Mouse (Mus musculus) ES-E14 (cell line): ENCODE data around the gene Apoc4. TPM values are rescaled to one million over a fixed set of nuclear protein-coding genes. Genes with fewer than 3 reads are reported as not detected.

Experiments
- DNase-seq: peaks from one replicate; pipeline ENCODE4 v3.0.0-alpha.2; 2013; ENCODE audit warnings: low read depth, low spot score
- H3K27ac ChIP-seq: 2 replicates; pipeline ENCODE4 v1.5.1; 2012; ENCODE audit warnings: low read depth, mild to moderate bottlenecking, low read length, moderate library complexity, mixed read lengths; ENCODE audit not compliant: poor library complexity, insufficient read depth, severe bottlenecking
- H3K36me3 ChIP-seq: 2 replicates; pipeline ENCODE4 v1.6.1; 2012; ENCODE audit warnings: mild to moderate bottlenecking, low read length, moderate library complexity, mixed read lengths; ENCODE audit not compliant: control insufficient read depth, poor library complexity, insufficient read depth, severe bottlenecking
- H3K4me1 ChIP-seq, 2 experiments: fragments of 150-350 bp in 1 of 2; sonication (generic) in 1 of 2; 2 replicates each; pipeline ENCODE4 v1.6.1; 2012; ENCODE audit warnings: low read length in 2 of 2, mild to moderate bottlenecking in 1 of 2, mixed read lengths in 1 of 2; ENCODE audit not compliant: control insufficient read depth in 2 of 2, insufficient read depth in 2 of 2, poor library complexity in 1 of 2
- H3K4me3 ChIP-seq, 2 experiments: fragments of 150-350 bp in 1 of 2; sonication (generic) in 1 of 2; 2 replicates each; pipeline ENCODE4 v1.5.1; 2012; ENCODE audit warnings: low read length in 2 of 2, low read depth in 1 of 2, mild to moderate bottlenecking in 1 of 2, mixed read lengths in 1 of 2; ENCODE audit not compliant: insufficient read depth in 1 of 2, poor library complexity in 1 of 2, severe bottlenecking in 1 of 2
- H3K9ac ChIP-seq: 2 replicates; pipeline ENCODE4 v1.6.1; 2012; ENCODE audit warnings: low read depth, mild to moderate bottlenecking, low read length, mixed read lengths; ENCODE audit not compliant: poor library complexity, insufficient read depth, severe bottlenecking
- H3K9me3 ChIP-seq: fragments of 150-350 bp; sonication (generic); 2 replicates; pipeline ENCODE4 v1.6.1; 2012; ENCODE audit warnings: low read depth, mild to moderate bottlenecking, low read length; ENCODE audit not compliant: control insufficient read depth, insufficient read depth
- CHD2 ChIP-seq: IDR thresholded peaks from 2 replicates; pipeline ENCODE4 v1.6.1; 2014; ENCODE audit warnings: mild to moderate bottlenecking, low read depth, low read length, inconsistent platforms
- HCFC1 ChIP-seq: IDR thresholded peaks from 2 replicates; pipeline ENCODE4 v1.6.1; 2012; ENCODE audit warnings: low read length, inconsistent platforms, borderline replicate concordance; ENCODE audit not compliant: insufficient read depth
- MAFK ChIP-seq: IDR thresholded peaks from 2 replicates; pipeline ENCODE4 v1.6.1; 2014; ENCODE audit warnings: mild to moderate bottlenecking, low read depth, low read length, inconsistent platforms; ENCODE audit not compliant: insufficient read depth
- ZC3H11A ChIP-seq: IDR thresholded peaks from 2 replicates; pipeline ENCODE4 v1.6.1; 2012; ENCODE audit warnings: low read depth, mild to moderate bottlenecking, inconsistent platforms, low read length, borderline replicate concordance
- ZNF384 ChIP-seq: IDR thresholded peaks from 2 replicates; pipeline ENCODE4 v1.6.1; 2012; ENCODE audit warnings: low read depth, low read length, inconsistent platforms
- in situ Hi-C, 2 experiments: fragments of 600-800 bp; cut with MboI; formaldehyde crosslinking; loops; one replicate each; pipeline ENCODE4 v1.15.1; 2025; ENCODE audit warnings: low sequenced_read_pairs in 2 of 2, inconsistent platforms in 1 of 2; ENCODE audit not compliant: unreplicated experiment in 2 of 2
- total RNA-seq: library from RNA; depleted of rRNA; stranded (reverse); fragments of 300-350 nt; gene quantifications from 2 replicates; pipeline ENCODE4 v1.2.3, GENCODE M21; 2012

Gene Apoc4
- total RNA-seq, 1 experiment = 0.27 TPM

DNA sequence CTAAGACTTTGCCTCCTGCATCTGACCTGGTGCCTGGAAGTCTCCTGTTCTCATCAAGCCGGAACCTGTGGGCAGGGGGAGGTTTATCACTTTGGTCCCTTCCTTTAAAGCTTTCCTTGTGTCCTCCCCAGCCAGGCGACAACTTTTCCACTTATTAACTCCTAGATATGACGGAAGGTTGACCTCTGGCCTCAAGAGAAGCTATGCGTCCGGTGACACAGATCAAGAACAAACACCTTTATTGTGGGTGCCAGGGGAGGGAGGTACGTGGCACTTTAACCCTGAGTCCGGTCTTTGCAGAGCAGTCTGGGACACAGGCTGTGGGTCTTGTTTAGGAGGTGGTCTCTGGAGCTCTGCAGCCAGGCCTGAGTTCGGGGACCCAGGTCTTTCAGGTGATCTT, 3.4 kb downstream of the Apoc4 start, which contains the start of gene Apoc2:
Gene Apoc2 (minus strand): TSS at position 70 of the 400 bp plus-strand sequence.
- Histone ChIP-seq H3K9me3 (no peaks in the 10 kb centered on the region), H3K4me3 (no peak within 1 kb of the TSS), H3K4me1 (peaks cover 0 to 17% of the 10 kb centered on the region in 2 experiments; a peak in 3 of 4 replicates), H3K27ac (no peak within 1 kb of the TSS), H3K36me3 (no peaks in the 10 kb centered on the region), H3K9ac (no peak within 1 kb of the TSS)
- TF ChIP-seq CHD2 (no peak), ZC3H11A (no peak), ZNF384 (no peak), MAFK (no peak), HCFC1 (no peak)
- in situ Hi-C loops = no loop called here
- DNase-seq = no peak

DNA sequence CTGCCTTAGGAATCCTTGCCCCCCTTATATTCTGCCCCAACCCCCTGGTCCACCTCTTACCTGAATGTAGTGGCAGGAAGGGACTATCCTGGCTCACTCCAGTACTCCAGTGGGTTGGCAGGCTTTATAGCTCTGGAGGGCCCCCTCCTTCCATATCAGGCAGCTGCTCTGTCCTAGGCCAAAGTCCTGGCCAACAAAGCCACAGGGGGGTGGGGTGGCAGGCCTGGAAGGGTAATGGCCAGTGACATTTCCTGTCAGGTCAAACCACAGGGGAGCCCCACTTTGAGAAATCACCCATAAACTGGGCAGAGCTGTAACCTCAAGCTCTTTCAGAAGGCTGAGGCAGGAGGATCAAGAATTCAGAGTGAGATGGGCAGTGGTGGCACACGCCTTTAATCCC, 4.6 kb downstream of the Apoc4 start:
- Histone ChIP-seq H3K36me3 (no peaks in the 10 kb centered on the region), H3K4me3 (no peak overlapping the region)
- in situ Hi-C loops = no loop called here

DNA sequence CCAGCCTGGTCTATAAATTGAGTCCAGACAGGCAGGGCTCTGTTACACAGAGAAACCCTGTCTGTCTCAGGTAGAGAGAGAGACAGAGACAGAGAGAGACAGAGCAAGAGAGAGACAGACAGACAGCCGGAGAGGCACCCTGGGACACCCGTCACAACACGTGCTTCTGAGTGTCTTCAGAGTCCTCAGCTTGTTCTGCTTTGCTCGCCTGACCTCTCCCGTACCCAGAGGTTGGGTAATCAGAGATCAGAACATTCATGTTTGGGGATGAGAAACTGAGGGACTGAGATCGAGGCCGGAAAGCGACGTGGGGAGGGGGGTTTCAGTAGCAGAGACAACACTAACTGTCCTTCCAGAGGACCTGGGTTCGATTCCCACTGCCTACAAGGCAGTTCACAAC, 5.5 kb downstream of the Apoc4 start:
- H3K9me3 ChIP-seq = no peaks in the 10 kb centered on the region
- H3K36me3 ChIP-seq = no peaks in the 10 kb centered on the region
- in situ Hi-C loops = no loop called here
- no peak overlapping the region for H3K4me3 ChIP-seq
- H3K27ac ChIP-seq = no peak overlapping the region
- peaks cover 0 to 10% of the 10 kb centered on the region in 2 experiments; a peak in 2 of 4 replicates for H3K4me1 ChIP-seq
- no peak overlapping the region for H3K9ac ChIP-seq
- DNase-seq = no peak
- TF ChIP-seq CHD2 = no peak

More for the DNA sequence above, 4.6 kb downstream of the Apoc4 start:
- no peaks in the 10 kb centered on the region for H3K9me3 ChIP-seq
- TF ChIP-seq MAFK = no peak
- no peak for TF ChIP-seq HCFC1
- no peak for TF ChIP-seq ZNF384
- no peak for TF ChIP-seq ZC3H11A
- no peak for TF ChIP-seq CHD2
- no peak overlapping the region for H3K9ac ChIP-seq
- H3K27ac ChIP-seq = no peak overlapping the region
- DNase-seq = no peak
- H3K4me1 ChIP-seq = peaks cover 0 to 15% of the 10 kb centered on the region in 2 experiments; a peak in 2 of 4 replicates

DNA sequence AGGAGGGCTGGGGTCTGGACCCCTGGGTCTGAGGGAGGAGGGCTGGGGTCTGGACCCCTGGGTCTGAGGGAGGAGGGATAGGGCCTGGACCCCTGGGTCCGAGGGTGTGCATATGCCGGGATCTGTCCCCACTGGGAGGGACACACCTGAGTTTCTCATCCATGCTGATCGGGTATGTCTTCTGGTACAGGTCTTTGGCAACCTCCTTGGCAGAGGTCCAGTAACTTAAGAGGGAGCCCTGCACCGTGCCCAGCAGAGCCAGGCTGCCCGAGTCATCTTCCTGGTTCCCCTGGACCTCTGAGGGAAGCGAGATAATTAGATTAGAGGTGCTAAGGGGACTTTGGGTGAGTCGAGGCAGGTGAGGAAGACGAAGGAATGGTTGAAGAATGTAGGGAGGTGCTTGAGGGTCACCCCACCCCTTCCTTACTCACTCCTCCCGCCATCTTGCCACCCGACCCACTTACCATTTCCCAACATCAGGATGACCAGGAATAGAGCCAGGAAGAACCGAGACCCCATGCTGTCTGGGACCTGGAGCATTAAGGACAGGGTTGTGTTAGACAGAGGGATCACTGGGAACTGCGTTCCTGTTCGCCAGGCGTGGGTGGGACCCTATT, 8.1 kb downstream of the Apoc4 start:
- Histone ChIP-seq H3K4me3 (no peak overlapping the region), H3K4me1 (peaks cover 1 to 12% of the 10 kb centered on the region in 2 experiments; a peak in 3 of 4 replicates), H3K9me3 (no peaks in the 10 kb centered on the region), H3K27ac (no peak overlapping the region), H3K9ac (no peak overlapping the region), H3K36me3 (no peaks in the 10 kb centered on the region)
- TF ChIP-seq ZNF384 (no peak), HCFC1 (no peak), MAFK (no peak), CHD2 (no peak), ZC3H11A (no peak)
- in situ Hi-C loops = no loop called here
- no peak for DNase-seq

DNA sequence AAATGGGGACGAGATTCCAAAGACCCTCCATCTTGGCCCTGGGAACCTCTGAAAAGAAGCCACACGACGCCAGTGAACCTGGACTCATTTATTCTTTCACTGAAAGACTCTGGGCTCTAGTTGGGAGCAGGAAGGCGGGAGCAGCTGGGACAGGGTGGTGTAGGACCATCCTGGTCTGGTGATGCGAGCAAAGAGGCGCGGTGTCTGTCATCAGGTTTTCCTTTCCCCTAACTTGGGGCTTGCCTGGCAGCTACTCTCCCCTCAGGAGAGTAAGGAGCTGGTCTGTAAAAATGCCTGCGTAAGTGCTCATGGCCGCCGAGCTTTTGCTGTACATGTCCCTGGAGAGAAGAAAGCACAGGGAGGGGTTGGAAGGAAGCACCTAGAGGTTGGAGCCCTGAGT, 9.8 kb downstream of the Apoc4 start:
- in situ Hi-C loops = no loop called here

More for the DNA sequence above, 9.8 kb downstream of the Apoc4 start:
- peak overlapping the region; percentile 18; the same call in 1 of the 2 replicates for H3K9ac ChIP-seq
- no peak overlapping the region; a peak in 1 of 4 replicates for H3K4me3 ChIP-seq
- H3K9me3 ChIP-seq = no peaks in the 10 kb centered on the region
- no peak overlapping the region for H3K27ac ChIP-seq
- DNase-seq = no peak
- TF ChIP-seq CHD2 (no peak), ZC3H11A (no peak), ZNF384 (no peak), HCFC1 (no peak), MAFK (no peak)
- H3K36me3 ChIP-seq = no peaks in the 10 kb centered on the region
- H3K4me1 ChIP-seq = peaks cover 1 to 12% of the 10 kb centered on the region in 2 experiments; a peak in 3 of 4 replicates
